Mouse (Mus musculus) lung, embryonic 15.5 days (tissue): ENCODE data around the gene Gm20929. TPM values are rescaled to one million over a fixed set of nuclear protein-coding genes. Genes with fewer than 3 reads are reported as not detected.
"Not testable (repeated sequence)": the region's sequence is repeated elsewhere in the genome, so short reads cannot be mapped to it uniquely, and the experiment has no call there.

Experiments used
- ATAC-seq: fragments of 200-750 bp; cut with Nextera tagmentation; 2 replicates; pipeline ENCODE4 v1.8.0; 2017; ENCODE audit warnings: moderate number of reproducible peaks, borderline replicate concordance; ENCODE audit not compliant: low FRiP score, low TSS enrichment; ENCODE audit errors: extremely low read depth
- H3K27ac ChIP-seq: fragments of 300-500 bp; sonication (generic); 2 replicates; pipeline ENCODE4 v1.5.1; 2015; ENCODE audit warnings: moderate library complexity, mild to moderate bottlenecking, inconsistent platforms
- H3K27me3 ChIP-seq: fragments of 300-500 bp; sonication (generic); 2 replicates; pipeline ENCODE4 v1.6.1; 2015; ENCODE audit warnings: inconsistent platforms
- H3K36me3 ChIP-seq: fragments of 300-500 bp; sonication (generic); 2 replicates; pipeline ENCODE4 v1.6.1; 2015; ENCODE audit warnings: inconsistent platforms
- H3K4me1 ChIP-seq: fragments of 300-500 bp; sonication (generic); 2 replicates; pipeline ENCODE4 v1.6.1; 2015; ENCODE audit warnings: inconsistent platforms
- H3K4me2 ChIP-seq: fragments of 300-500 bp; sonication (generic); 2 replicates; pipeline ENCODE4 v1.6.1; 2015; ENCODE audit warnings: inconsistent platforms, mild to moderate bottlenecking, moderate library complexity
- H3K4me3 ChIP-seq: fragments of 300-500 bp; sonication (generic); 2 replicates; pipeline ENCODE4 v1.5.1; 2015; ENCODE audit warnings: mild to moderate bottlenecking, inconsistent platforms
- H3K9ac ChIP-seq: fragments of 300-500 bp; sonication (generic); 2 replicates; pipeline ENCODE4 v1.6.1; 2015; ENCODE audit warnings: inconsistent platforms
- H3K9me3 ChIP-seq: fragments of 300-500 bp; sonication (generic); 2 replicates; pipeline ENCODE4 v1.6.1; 2016; ENCODE audit warnings: inconsistent platforms
- WGBS: fragments of 180-500 bp; shearing (Covaris S2); methylation state at CpG from one replicate; pipeline ENCODE4 v1.1.7; 2015; 5-methylcytosine and 5-hydroxymethylcytosine counted together
- polyA plus RNA-seq: library from polyadenylated mRNA; unstranded; fragments of >200 nt; fragmentation: Nextera tagmentation; extraction: Ambion mirVana; gene quantifications from 2 replicates; pipeline ENCODE4 v1.2.1, GENCODE M21; 2015

Gene Gm20929
- not detected in 2 replicates for polyA plus RNA-seq

DNA sequence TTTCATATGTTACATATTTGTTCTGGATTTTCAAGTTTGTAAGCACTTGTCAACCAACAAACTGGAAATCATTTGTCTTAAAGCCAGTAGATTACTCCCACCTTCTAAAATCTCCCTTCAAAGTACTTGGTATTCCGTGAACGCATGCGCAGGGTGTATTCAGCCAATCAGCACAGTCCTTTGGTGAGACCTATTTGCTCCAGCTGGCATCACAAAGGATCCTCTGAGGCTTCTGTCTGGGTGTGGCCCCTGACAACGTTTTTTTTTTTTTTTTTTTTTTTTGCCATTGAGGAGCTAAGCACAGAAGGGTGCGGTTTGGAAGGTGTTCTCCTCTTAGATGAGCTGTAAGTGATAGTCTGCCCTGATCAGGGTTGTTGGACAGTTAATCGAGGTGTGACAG, at the start of gene Gm20929:
Gene Gm20929, plus strand, starts transcription at position 301 of the 400 bp plus-strand sequence.
- H3K4me1 ChIP-seq, H3K36me3 ChIP-seq, H3K4me3 ChIP-seq, H3K27me3 ChIP-seq, ATAC-seq, H3K4me2 ChIP-seq, H3K9ac ChIP-seq, H3K9me3 ChIP-seq, H3K27ac ChIP-seq: not testable (repeated sequence)
- WGBS = no CpG with 5 or more reads among the region's 6 CpGs
